Mouse (Mus musculus) retina, embryonic 14.5 days (tissue): ENCODE data around the gene Anln.
"Not testable (repeated sequence)": the region's sequence is repeated elsewhere in the genome, so short reads cannot be mapped to it uniquely, and the experiment has no call there.

ENCODE experiments used
- DNase-seq: peaks from one replicate; pipeline ENCODE4 v3.0.0-alpha.2; 2015; ENCODE audit warnings: low spot score

The Anln gene

DNA sequence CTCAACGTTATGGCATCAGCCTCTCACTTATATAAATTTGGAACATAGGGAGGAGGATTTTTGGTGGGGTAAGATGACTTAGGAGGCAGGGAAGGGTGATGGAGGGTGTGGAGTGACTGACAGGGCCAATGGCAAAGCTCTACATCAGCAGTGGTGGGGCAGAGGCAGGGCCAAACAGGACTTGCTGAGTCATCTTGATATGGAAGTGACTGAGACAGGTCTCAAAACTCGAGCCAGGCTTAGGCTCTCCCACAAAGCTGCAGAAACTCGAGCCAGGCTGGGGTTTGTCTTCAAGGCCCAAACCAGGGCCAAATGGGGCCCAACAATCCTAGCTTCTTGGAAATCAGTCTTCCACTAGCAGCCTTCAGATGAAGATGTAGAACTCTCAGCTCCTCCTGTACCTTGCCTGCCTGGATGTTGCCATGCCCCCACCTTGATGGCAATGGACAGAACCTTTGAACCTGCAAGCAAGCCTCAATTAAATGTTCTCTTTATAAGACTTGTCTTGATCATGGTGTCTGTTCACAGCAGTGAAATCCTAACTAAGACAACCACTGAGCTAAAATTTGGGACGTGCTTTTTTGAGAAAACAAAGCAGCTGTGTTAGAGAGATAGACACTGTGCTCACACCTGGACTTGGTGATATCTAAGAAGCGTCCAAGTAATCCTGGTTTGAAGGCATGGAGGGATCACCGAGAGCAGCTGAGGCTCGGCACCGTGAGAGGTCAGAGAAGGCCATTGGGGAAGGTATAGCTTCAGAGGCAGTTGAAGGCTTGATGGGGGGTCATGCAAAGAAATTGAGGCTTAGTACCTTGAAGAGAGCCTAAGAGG is 66.4 kb downstream of the Anln start:
- no peak for DNase-seq

- no peak for DNase-seq
Measured at GRCm38 (mm10) chr9:22319109-22319508, 69.9 kb downstream of the Anln start.

GRCm38 (mm10) chr9:22316047-22316446 is 72.9 kb downstream of the Anln start:
- DNase-seq, result not testable (repeated sequence)

GRCm38 (mm10) chr9:22314066-22314465 is 74.9 kb downstream of the Anln start:
- no peak for DNase-seq

DNA sequence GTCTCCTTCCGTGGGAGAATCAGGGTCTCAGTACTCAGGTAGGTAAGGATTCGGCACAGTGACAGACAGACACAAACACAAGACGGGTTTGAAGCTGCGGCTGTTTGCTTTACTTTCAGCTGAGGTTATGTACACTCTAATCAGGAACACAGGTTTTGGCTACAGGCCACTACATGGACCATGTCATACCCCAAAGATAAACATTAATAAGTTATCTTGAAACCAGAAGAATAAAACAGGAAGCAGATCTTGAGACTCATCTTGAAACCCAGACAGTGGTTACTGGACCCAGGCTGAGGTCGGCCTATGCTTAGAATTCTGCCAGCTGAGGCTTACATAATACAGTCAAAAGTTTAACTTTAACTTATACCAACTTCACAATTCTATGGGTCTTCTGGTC is 75.8 kb downstream of the Anln start:
- DNase-seq, result no peak

GRCm38 (mm10) chr9:22309651-22310050 is 79.3 kb downstream of the Anln start:
- DNase-seq, result no peak

GRCm38 (mm10) chr9:22307920-22308262 is 81.1 kb downstream of the Anln start:
- DNase-seq, result not testable (repeated sequence)

- peak; percentile 97 for DNase-seq
Measured at GRCm38 (mm10) chr9:22307156-22307919, 81.7 kb downstream of the Anln start, which contains the start of gene Zfp810. Zfp810 (minus strand) TSS chr9:22307648.

DNA sequence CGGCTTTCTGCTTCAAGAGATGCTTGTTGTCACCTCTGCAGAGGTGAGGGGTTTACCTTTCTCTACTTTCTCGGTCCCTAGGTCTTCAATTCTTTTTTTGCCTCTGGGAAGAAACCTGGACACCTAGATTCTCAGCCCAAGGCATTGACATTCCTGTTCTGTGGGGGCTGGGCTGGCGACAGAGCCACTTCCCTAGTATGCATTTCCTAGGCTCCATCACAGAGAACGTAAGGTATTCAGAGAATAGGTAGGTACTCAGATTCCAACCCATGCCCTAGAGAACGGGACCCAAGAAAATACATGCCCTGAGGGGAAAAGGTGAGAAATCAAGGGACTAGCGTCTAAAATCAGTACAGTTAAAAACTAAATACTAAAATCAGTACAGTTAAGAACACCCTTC is 82.3 kb downstream of the Anln start:
- peak; percentile 38 for DNase-seq

DNA sequence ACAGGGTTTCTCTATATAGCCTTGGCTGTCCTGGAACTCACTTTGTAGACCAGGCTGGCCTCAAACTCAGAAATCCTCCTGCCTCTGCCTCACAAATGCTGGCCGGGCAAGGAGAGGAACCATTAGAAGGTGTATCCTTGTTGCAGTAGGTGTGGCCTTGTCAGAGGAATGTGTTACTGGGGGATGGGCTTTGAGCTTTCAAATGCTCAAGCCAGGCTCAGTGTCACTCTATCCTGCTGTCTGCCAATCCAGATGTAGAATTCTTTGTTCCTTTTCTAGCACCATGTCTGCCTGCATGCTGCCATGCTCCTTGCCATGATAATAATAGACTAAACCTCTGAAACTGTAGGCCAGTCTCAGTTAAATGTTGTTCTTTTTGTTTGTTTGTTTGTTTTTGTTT is 86.8 kb downstream of the Anln start:
- DNase-seq, result no peak
